Mouse (Mus musculus) cerebellum, postnatal 36 days (tissue): ENCODE measurements around the gene Pan3.

ENCODE experiments used
- DNase-seq, 2 experiments: peaks; one replicate each; pipeline ENCODE4 v3.0.0; 2021 to 2022; ENCODE audit warnings: mixed read lengths in 2 of 2

Pan3 gene

GRCm38 (mm10) chr5:147563511-147564139, 133.7 kb downstream of the Pan3 start:
- no peak for DNase-seq

- no peak for DNase-seq
Measured at GRCm38 (mm10) chr5:147564140-147564590, 134.2 kb downstream of the Pan3 start.

GRCm38 (mm10) chr5:147565444-147565843, 135.5 kb downstream of the Pan3 start:
- DNase-seq: no peak

- DNase-seq: no peak
Measured at GRCm38 (mm10) chr5:147566335-147566734, 136.4 kb downstream of the Pan3 start.

- no peak for DNase-seq
Measured at GRCm38 (mm10) chr5:147572695-147573094, 142.7 kb downstream of the Pan3 start.

GRCm38 (mm10) chr5:147573555-147573954, 143.6 kb downstream of the Pan3 start:
- no peak for DNase-seq

GRCm38 (mm10) chr5:147574517-147574916, 144.6 kb downstream of the Pan3 start:
- DNase-seq: no peak

GRCm38 (mm10) chr5:147577003-147577402, 147.0 kb downstream of the Pan3 start:
- no peak for DNase-seq

GRCm38 (mm10) chr5:147579148-147579547, 149.2 kb downstream of the Pan3 start:
- no peak for DNase-seq

GRCm38 (mm10) chr5:147579691-147580090, 149.7 kb downstream of the Pan3 start:
- DNase-seq: no peak

GRCm38 (mm10) chr5:147580181-147580580, 150.2 kb downstream of the Pan3 start:
- DNase-seq: no peak

- DNase-seq: peak; percentile 72 to 76
Measured at GRCm38 (mm10) chr5:147583702-147584298, 153.8 kb downstream of the Pan3 start.

GRCm38 (mm10) chr5:147584648-147585047, 154.7 kb downstream of the Pan3 start:
- no peak for DNase-seq

- no peak for DNase-seq
Measured at GRCm38 (mm10) chr5:147585070-147585469, 155.1 kb downstream of the Pan3 start.

- DNase-seq: peak; percentile 16 to 27
Measured at GRCm38 (mm10) chr5:147589814-147590213, 159.9 kb downstream of the Pan3 start.

- peak in 1 of 2 experiments; percentile 18 for DNase-seq
Measured at GRCm38 (mm10) chr5:147597825-147598224, 167.9 kb downstream of the Pan3 start.
